Mouse (Mus musculus): ENCODE results near the gene Fut9. TPM values are rescaled to one million over a fixed set of nuclear protein-coding genes. Genes with fewer than 3 reads are reported as not detected.

Fut9 gene
- 26.8 TPM for polyA plus RNA-seq (2014; fragmentation: Illumina TruSeq; extraction: RNeasy Lipid Tissue Mini Kit (QIAGEN cat#74804); ENCODE audit: low read depth, low replicate concordance)

DNA sequence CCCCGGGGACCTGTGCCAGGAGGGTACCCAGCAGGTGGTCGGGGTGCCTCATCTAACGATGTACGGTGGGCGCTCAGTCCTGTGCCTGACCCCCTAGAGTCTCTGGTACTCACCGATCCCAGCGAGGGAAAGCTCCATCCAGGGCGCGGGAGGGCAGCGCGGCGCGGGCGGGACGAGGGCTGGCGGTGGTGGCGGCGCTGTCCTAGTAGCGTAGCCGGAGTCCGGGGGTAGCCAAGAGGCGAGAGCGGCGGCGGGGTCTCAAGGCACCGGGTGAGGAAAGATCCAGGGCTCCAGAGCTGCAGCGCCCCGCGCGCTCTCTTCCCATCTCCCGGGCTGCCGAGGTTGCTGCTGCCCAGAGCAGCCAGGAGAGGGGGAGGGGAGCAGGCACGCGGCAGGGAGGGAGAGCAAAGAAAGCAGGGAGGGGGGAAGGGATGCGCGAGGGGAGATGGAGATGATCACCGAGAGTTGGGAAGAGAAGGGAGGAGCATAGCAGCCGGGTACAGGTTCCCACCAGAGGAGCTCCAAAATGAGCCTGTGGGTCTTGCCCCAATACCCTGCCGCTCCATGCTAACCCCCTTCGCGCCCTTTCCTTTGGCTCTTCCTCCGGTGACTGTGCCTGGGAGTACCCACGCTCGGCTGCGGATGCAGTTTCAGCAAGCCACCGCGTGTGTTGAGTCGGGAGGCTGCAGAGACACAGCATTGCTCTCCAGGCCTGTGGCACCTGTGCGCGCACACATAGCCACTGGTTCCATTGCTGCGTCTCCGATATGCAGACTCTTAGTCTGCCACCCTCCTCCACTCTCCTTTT lies at the start of gene Fut9:
Fut9 (minus strand) TSS at position 769 of the 808 bp plus-strand sequence.

